ENCODE assay signal across 8 mouse cellular contexts in the genomic region with DNA sequence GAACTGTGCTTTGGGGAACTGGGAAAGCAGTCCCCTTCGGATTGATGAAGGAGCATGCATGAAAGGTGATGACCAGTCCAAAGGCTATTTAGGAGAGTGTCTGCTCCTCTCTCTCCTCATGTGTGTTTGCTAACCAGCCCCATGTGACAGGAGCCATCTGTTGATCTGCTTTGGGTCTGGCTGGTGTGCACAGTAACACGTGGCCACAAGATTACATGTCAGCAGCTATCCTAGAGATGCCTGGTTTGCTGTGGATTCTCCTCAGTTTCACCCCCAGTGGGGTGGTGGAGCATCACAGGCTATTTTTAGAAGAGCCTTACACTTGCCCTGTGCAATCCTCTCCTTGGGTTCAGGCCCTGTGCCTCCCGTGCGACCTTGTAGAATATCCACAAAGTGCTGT. TPM values are rescaled to one million over a fixed set of nuclear protein-coding genes. Genes with fewer than 3 reads are reported as not detected.
A peak's percentile ranks its signal among the peaks of the same experiment; 100 is the strongest.
DNase-seq lines count a peak whose midpoint lies in the region; ATAC-seq and TF ChIP-seq lines count a peak whose summit lies in the region.
"Had no signal": no experiment of that assay in that cellular context is flagged by ENCODE, and none has a peak within 500 bp of the region (broad histone marks: within the 10 kb centered on the region; RNA-seq: fewer than 3 reads in every experiment).

No protein-coding gene starts in this region.

- no peak for TF ChIP-seq POLR2A in cerebellum, adult 2 months (IDR thresholded peaks at IDR 0.05; ENCODE audit: borderline replicate concordance, insufficient read depth, low read length)

- H3K27me3 ChIP-seq in kidney, postnatal 0 days (ENCODE audit: insufficient read depth, low read length): no peaks in the 10 kb centered on the region
- H3K27me3 ChIP-seq in cerebellum, adult 2 months (ENCODE audit: control insufficient read depth, insufficient read depth, low read length): no peaks in the 10 kb centered on the region
- H3K27me3 ChIP-seq: Patski had no signal

- 46% methylated on average over 4 of the region's 4 CpGs for WGBS in kidney, postnatal 0 days
- 12% methylated on average over 4 of the region's 4 CpGs for WGBS in cerebellum, adult 2 months

- no peak overlapping the region for H3K27ac ChIP-seq in kidney, postnatal 0 days
- H3K27ac ChIP-seq in cerebellum, adult 2 months (ENCODE audit: insufficient read depth, low read length): peak overlapping the region; percentile 80

- no peak overlapping the region for H3K4me3 ChIP-seq in kidney, postnatal 0 days (replicated peaks; ENCODE audit: low read depth, low read length)
- H3K4me3 ChIP-seq in cerebellum, adult 2 months (replicated peaks; ENCODE audit: insufficient read depth, low read depth, low read length): no peak overlapping the region

- peak; percentile 63 for DNase-seq in kidney, postnatal 0 days (ENCODE audit: low spot score)
- DNase-seq in kidney, adult 18-20 months: no peak
- peak; percentile 67 to 80 for DNase-seq in cerebellum, adult 2 months
- DNase-seq in heart, adult 9 months (ENCODE audit: low spot score in 2 of 2): peak; percentile 32 to 38
- DNase-seq in mesoderm, embryonic 11.5 days (ENCODE audit: low read depth, low spot score): peak; percentile 23
- DNase-seq in left cerebral cortex, adult 18-20 months (ENCODE audit: low spot score in 2 of 2): no peak
- no peak for DNase-seq in embryo, embryonic 10 days (ENCODE audit: low spot score)

- ATAC-seq in kidney, postnatal 0 days (replicated peaks; ENCODE audit: low FRiP score, low read depth): peak; percentile 69
- ATAC-seq: Patski had no signal

- no peaks in the 10 kb centered on the region for H3K4me1 ChIP-seq in kidney, postnatal 0 days (replicated peaks; ENCODE audit: insufficient read depth, low read length)
- H3K4me1 ChIP-seq in cerebellum, adult 2 months (ENCODE audit: control insufficient read depth, insufficient read depth, low read length): peaks cover 48% of the 10 kb centered on the region

- H3K9ac ChIP-seq in kidney, postnatal 0 days (ENCODE audit: low read depth, low read length): no peak overlapping the region

- no peaks in the 10 kb centered on the region for H3K36me3 ChIP-seq in kidney, postnatal 0 days (ENCODE audit: insufficient read depth, low read length)

- H3K4me2 ChIP-seq in kidney, postnatal 0 days (ENCODE audit: low read length): no peak overlapping the region

- H3K9me3 ChIP-seq in kidney, postnatal 0 days (replicated peaks; ENCODE audit: low read length): no peaks in the 10 kb centered on the region

- no peak for TF ChIP-seq CTCF in kidney, postnatal 0 days (IDR thresholded peaks at IDR 0.05; ENCODE audit: low read depth)
- TF ChIP-seq CTCF in cerebellum, adult 2 months (IDR thresholded peaks at IDR 0.05; ENCODE audit: borderline replicate concordance, insufficient read depth, low read depth, low read length): no peak

RNA-seq across cellular contexts. Expression of a gene that starts 42.2 kb away (rescaled TPM):
- 13.6 and 14.6 TPM in 2 replicates for polyA plus RNA-seq in kidney, postnatal 0 days (2015; fragmentation: Nextera tagmentation; extraction: Ambion mirVana)
- polyA plus RNA-seq in cerebellum, adult 2 months (2012; rRNA removed): 94.2 and 98.5 TPM in 2 replicates
- total RNA-seq in left cerebral cortex, adult 18-20 months (2021): 100 to 1,000 TPM; 212 to 215 TPM

Comparison
In these comparisons a context has a peak if more than half of its experiments do, and no peak if none do; other contexts are left out.
1. DNase-seq: peak in kidney, postnatal 0 days (single experiment), cerebellum, adult 2 months (2 of 2), heart, adult 9 months (2 of 2) and mesoderm, embryonic 11.5 days (single experiment); none in kidney, adult 18-20 months (single experiment), left cerebral cortex, adult 18-20 months (0 of 2) and embryo, embryonic 10 days (single experiment).